Mouse (Mus musculus) lung, embryonic 15.5 days (tissue): ENCODE measurements around the gene Tfap2e. TPM values are rescaled to one million over a fixed set of nuclear protein-coding genes. Genes with fewer than 3 reads are reported as not detected.

Source experiments
- ATAC-seq: fragments of 200-750 bp; cut with Nextera tagmentation; 2 replicates; pipeline ENCODE4 v1.8.0; 2017; ENCODE audit warnings: moderate number of reproducible peaks, borderline replicate concordance; ENCODE audit not compliant: low FRiP score, low TSS enrichment; ENCODE audit errors: extremely low read depth
- H3K27ac ChIP-seq: fragments of 300-500 bp; sonication (generic); 2 replicates; pipeline ENCODE4 v1.5.1; 2015; ENCODE audit warnings: moderate library complexity, mild to moderate bottlenecking, inconsistent platforms
- H3K27me3 ChIP-seq: fragments of 300-500 bp; sonication (generic); 2 replicates; pipeline ENCODE4 v1.6.1; 2015; ENCODE audit warnings: inconsistent platforms
- H3K36me3 ChIP-seq: fragments of 300-500 bp; sonication (generic); 2 replicates; pipeline ENCODE4 v1.6.1; 2015; ENCODE audit warnings: inconsistent platforms
- H3K4me1 ChIP-seq: fragments of 300-500 bp; sonication (generic); 2 replicates; pipeline ENCODE4 v1.6.1; 2015; ENCODE audit warnings: inconsistent platforms
- H3K4me2 ChIP-seq: fragments of 300-500 bp; sonication (generic); 2 replicates; pipeline ENCODE4 v1.6.1; 2015; ENCODE audit warnings: inconsistent platforms, mild to moderate bottlenecking, moderate library complexity
- H3K4me3 ChIP-seq: fragments of 300-500 bp; sonication (generic); 2 replicates; pipeline ENCODE4 v1.5.1; 2015; ENCODE audit warnings: mild to moderate bottlenecking, inconsistent platforms
- H3K9ac ChIP-seq: fragments of 300-500 bp; sonication (generic); 2 replicates; pipeline ENCODE4 v1.6.1; 2015; ENCODE audit warnings: inconsistent platforms
- H3K9me3 ChIP-seq: fragments of 300-500 bp; sonication (generic); 2 replicates; pipeline ENCODE4 v1.6.1; 2016; ENCODE audit warnings: inconsistent platforms
- WGBS: fragments of 180-500 bp; shearing (Covaris S2); methylation state at CpG from one replicate; pipeline ENCODE4 v1.1.7; 2015; 5-methylcytosine and 5-hydroxymethylcytosine counted together
- polyA plus RNA-seq: library from polyadenylated mRNA; unstranded; fragments of >200 nt; fragmentation: Nextera tagmentation; extraction: Ambion mirVana; gene quantifications from 2 replicates; pipeline ENCODE4 v1.2.1, GENCODE M21; 2015

The Tfap2e gene
- polyA plus RNA-seq, 1 experiment from 2014 or later = 0.09 TPM

GRCm38 (mm10) chr4:126682298-126682697 is 53.7 kb downstream of the Tfap2e start:
- WGBS = 76% methylated on average over 5 of the region's 5 CpGs
- Histone ChIP-seq H3K36me3 (peaks cover 28% of the 10 kb centered on the region), H3K27ac (no peak overlapping the region), H3K4me3 (no peak overlapping the region), H3K27me3 (no peaks in the 10 kb centered on the region), H3K4me2 (no peak overlapping the region), H3K4me1 (peaks cover 10% of the 10 kb centered on the region; the same call in 1 of the 2 replicates), H3K9me3 (no peaks in the 10 kb centered on the region), H3K9ac (no peak overlapping the region)
- no peak for ATAC-seq

- WGBS = 2% methylated on average over 48 of the region's 48 CpGs
- peak; percentile 98 for ATAC-seq
These were observed 58.7 kb downstream of the Tfap2e start, which contains the start of gene Psmb2 for GRCm38 (mm10) chr4:126677054-126678003. Gene Psmb2 (plus strand): TSS chr4:126677630.

GRCm38 (mm10) chr4:126667075-126667474 is 69.0 kb downstream of the Tfap2e start:
- no peak overlapping the region for H3K4me3 ChIP-seq
- no peak overlapping the region for H3K9ac ChIP-seq
- no peak overlapping the region for H3K4me2 ChIP-seq
- 92% methylated on average over 2 of the region's 2 CpGs for WGBS
- H3K9me3 ChIP-seq = no peaks in the 10 kb centered on the region; the same call in 1 of the 2 replicates
- no peaks in the 10 kb centered on the region for H3K4me1 ChIP-seq
- H3K36me3 ChIP-seq = no peaks in the 10 kb centered on the region
- ATAC-seq = no peak
- no peaks in the 10 kb centered on the region for H3K27me3 ChIP-seq
- H3K27ac ChIP-seq = no peak overlapping the region

More at GRCm38 (mm10) chr4:126677054-126678003, 58.7 kb downstream of the Tfap2e start, which contains the start of gene Psmb2:
- peaks cover 10% of the 10 kb centered on the region; the same call in 1 of the 2 replicates for H3K4me1 ChIP-seq
- peak within 1 kb of the TSS; percentile 72 for H3K27ac ChIP-seq
- H3K36me3 ChIP-seq = no peaks in the 10 kb centered on the region
- no peaks in the 10 kb centered on the region for H3K9me3 ChIP-seq
- H3K4me3 ChIP-seq = peak within 1 kb of the TSS; percentile 100
- H3K27me3 ChIP-seq = no peaks in the 10 kb centered on the region
- peak within 1 kb of the TSS; percentile 99 for H3K9ac ChIP-seq
- H3K4me2 ChIP-seq = peak within 1 kb of the TSS; percentile 90

Other genes starting within 250 kb of the Tfap2e start
- gene Ago4, start 202.8 kb downstream of the Tfap2e start, polyA plus RNA-seq = 3.5 and 3.7 TPM in 2 replicates
- 41.1 TPM in 2 replicates for gene Clspn, start 179.3 kb downstream of the Tfap2e start, polyA plus RNA-seq
- gene 5730409E04Rik, start 126.4 kb downstream of the Tfap2e start, polyA plus RNA-seq = 2.1 and 2.3 TPM in 2 replicates
- 487 and 509 TPM in 2 replicates for gene Psmb2, start 58.6 kb downstream of the Tfap2e start, polyA plus RNA-seq
- gene Ncdn, start 17.2 kb upstream of the Tfap2e start, polyA plus RNA-seq = 26.0 and 28.2 TPM in 2 replicates
- gene AU040320, start 17.3 kb upstream of the Tfap2e start, polyA plus RNA-seq = 22.0 and 22.3 TPM in 2 replicates
- gene Zmym4, start 231.9 kb upstream of the Tfap2e start, polyA plus RNA-seq = 18.0 and 18.2 TPM in 2 replicates